Mouse (Mus musculus) ES-Bruce4 (cell line): ENCODE data around the gene Hykk. TPM values are rescaled to one million over a fixed set of nuclear protein-coding genes. Genes with fewer than 3 reads are reported as not detected.
"Not testable (repeated sequence)": the region's sequence is repeated elsewhere in the genome, so short reads cannot be mapped to it uniquely, and the experiment has no call there.

ENCODE experiments used
- H3K27ac ChIP-seq: 2 replicates; pipeline ENCODE4 v1.5.1; 2012; ENCODE audit warnings: low read length, inconsistent platforms; ENCODE audit not compliant: insufficient read depth
- H3K27me3 ChIP-seq: 2 replicates; pipeline ENCODE4 v1.6.1; 2012; ENCODE audit warnings: mild to moderate bottlenecking, low read length, inconsistent platforms; ENCODE audit not compliant: control insufficient read depth, poor library complexity, insufficient read depth, severe bottlenecking
- H3K36me3 ChIP-seq: 2 replicates; pipeline ENCODE4 v1.6.1; 2012; ENCODE audit warnings: inconsistent platforms, mild to moderate bottlenecking, low read length, moderate library complexity; ENCODE audit not compliant: control insufficient read depth, poor library complexity, insufficient read depth, severe bottlenecking
- H3K4me1 ChIP-seq: one replicate; pipeline ENCODE4 v1.8.1; 2011; ENCODE audit warnings: low read length; ENCODE audit not compliant: control insufficient read depth, insufficient read depth
- H3K4me3 ChIP-seq: 2 replicates; pipeline ENCODE4 v1.5.1; 2011; ENCODE audit warnings: low read depth, mild to moderate bottlenecking, low read length
- H3K9ac ChIP-seq: 2 replicates; pipeline ENCODE4 v1.6.1; 2012; ENCODE audit warnings: low read depth, mild to moderate bottlenecking, inconsistent platforms; ENCODE audit not compliant: poor library complexity, severe bottlenecking
- H3K9me3 ChIP-seq: replicated peaks from 2 replicates; pipeline ENCODE4 v1.6.1; 2012; ENCODE audit warnings: mild to moderate bottlenecking, low read length, inconsistent platforms; ENCODE audit not compliant: control insufficient read depth, poor library complexity, insufficient read depth, severe bottlenecking
- CTCF ChIP-seq: IDR thresholded peaks from one replicate; pipeline ENCODE4 v1.8.1; 2011; ENCODE audit warnings: low read depth, low read length
- EP300 ChIP-seq: IDR thresholded peaks from 2 replicates; pipeline ENCODE4 v1.6.1; 2011; ENCODE audit warnings: low read depth, low read length; ENCODE audit not compliant: insufficient read depth
- POLR2A ChIP-seq: IDR thresholded peaks from one replicate; pipeline ENCODE4 v1.8.1; 2011; ENCODE audit warnings: low read length; ENCODE audit not compliant: insufficient read depth
- polyA plus RNA-seq: library from polyadenylated mRNA; stranded (reverse); fragments of >200 nt; gene quantifications from 2 replicates; pipeline ENCODE4 v1.2.4, GENCODE M21; 2011; ENCODE audit warnings: low read depth; ENCODE audit not compliant: missing spikeins, insufficient read depth, insufficient read length

Hykk gene
- polyA plus RNA-seq, 1 experiment, result 5.2 TPM

DNA sequence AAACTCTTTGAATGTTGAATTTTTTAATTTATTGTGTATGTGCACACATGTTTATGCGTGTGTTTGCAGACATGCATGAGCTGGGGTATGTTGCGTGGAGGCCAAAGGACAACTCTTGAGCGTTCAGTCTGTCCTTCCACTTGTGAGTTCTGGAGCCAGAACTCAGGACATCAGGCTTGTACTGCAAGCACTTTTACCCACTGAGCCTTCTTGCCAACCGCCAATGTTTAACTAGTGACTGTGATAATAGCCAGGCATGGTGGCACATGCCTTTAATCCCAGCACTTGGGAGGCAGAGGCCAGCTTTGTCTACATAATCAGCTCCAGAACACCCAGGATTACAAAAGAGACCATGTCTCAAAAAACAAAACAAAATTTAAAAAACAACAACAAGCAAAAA is 25.0 kb downstream of the Hykk start:
- TF ChIP-seq POLR2A (no peak), CTCF (no peak), EP300 (no peak)
- no peaks in the 10 kb centered on the region for H3K27me3 ChIP-seq
- H3K27ac ChIP-seq, result no peak overlapping the region
- H3K4me3 ChIP-seq, result no peak overlapping the region
- H3K36me3 ChIP-seq, result no peaks in the 10 kb centered on the region
- H3K4me1 ChIP-seq, result no peaks in the 10 kb centered on the region
- no peak overlapping the region for H3K9ac ChIP-seq
- H3K9me3 ChIP-seq, result no peaks in the 10 kb centered on the region

DNA sequence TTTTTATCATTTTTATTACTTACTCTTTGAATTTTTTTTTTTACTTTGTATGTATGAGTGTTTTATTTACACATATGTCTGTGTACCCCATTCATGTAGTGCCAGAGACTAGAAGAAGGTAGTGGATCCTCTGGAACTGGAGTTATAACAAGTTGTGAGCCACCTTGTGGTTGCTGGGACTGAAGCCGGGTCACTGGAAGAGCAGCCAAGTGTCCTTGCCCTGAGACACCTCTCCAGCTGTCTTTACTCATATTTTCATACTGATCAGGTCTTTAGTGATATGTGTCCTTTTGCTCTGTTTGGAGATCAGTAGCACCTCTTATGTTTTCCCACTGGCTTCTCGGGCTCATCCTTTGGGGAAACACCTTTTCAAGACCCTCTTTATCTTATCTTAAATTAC is 27.4 kb downstream of the Hykk start:
- TF ChIP-seq EP300 (no peak), POLR2A (no peak)
- no peak overlapping the region for H3K27ac ChIP-seq
- no peak overlapping the region for H3K4me3 ChIP-seq
- H3K27me3 ChIP-seq, result no peaks in the 10 kb centered on the region
- no peak overlapping the region for H3K9ac ChIP-seq
- no peaks in the 10 kb centered on the region for H3K36me3 ChIP-seq
- H3K4me1 ChIP-seq, result no peaks in the 10 kb centered on the region
- no peaks in the 10 kb centered on the region for H3K9me3 ChIP-seq

DNA sequence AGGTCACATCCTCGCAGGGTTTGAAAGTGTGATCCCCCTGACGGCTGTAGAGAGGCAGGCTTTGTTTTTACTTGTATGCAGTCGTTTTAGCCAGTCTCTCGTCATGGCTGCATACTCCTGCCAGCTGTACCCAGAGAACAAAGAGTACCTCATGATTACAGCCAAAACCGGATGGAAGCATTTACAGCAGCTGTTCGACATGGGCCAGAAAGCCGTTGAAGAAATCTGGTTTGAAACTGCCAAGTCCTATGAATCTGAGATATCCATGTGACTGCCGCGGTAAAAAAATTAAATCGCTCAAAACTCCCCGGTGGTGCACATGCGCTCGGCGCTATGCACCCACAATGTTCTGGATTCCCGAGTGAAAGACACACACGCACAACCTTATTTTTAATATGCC is 29.2 kb downstream of the Hykk start:
- Histone ChIP-seq H3K27me3 (no peaks in the 10 kb centered on the region), H3K27ac (no peak overlapping the region), H3K4me3 (peak overlapping the region; percentile 43)

DNA sequence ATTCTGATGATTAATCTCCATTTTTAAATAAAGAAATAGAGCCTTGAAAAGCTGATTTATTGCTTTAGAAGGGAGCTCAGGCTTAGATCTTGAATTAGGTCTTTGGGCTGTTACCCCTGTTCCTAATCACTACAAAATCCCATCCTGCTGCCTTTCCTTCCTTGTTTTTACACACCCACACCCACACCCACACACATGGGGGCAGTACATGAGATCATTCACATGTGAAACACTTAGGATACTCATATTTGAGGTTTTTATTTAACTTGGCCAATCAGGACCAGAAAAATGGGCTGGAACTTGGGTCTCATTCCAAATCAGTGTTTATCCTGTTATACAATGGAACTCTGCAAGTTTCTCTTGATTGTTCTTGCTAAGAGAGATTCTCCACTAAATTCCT is 32.4 kb downstream of the Hykk start:
- Histone ChIP-seq H3K9me3 (no peaks in the 10 kb centered on the region), H3K27ac (no peak overlapping the region), H3K27me3 (no peaks in the 10 kb centered on the region), H3K36me3 (peaks cover 21% of the 10 kb centered on the region), H3K4me3 (no peak overlapping the region), H3K9ac (peak overlapping the region; percentile 93; the same call in 1 of the 2 replicates), H3K4me1 (no peaks in the 10 kb centered on the region)
- TF ChIP-seq EP300, result no peak
- no peak for TF ChIP-seq CTCF
- no peak for TF ChIP-seq POLR2A

More for the DNA sequence above, 29.2 kb downstream of the Hykk start:
- H3K36me3 ChIP-seq, result no peaks in the 10 kb centered on the region
- peak overlapping the region; percentile 77 for H3K9ac ChIP-seq
- no peaks in the 10 kb centered on the region for H3K4me1 ChIP-seq
- TF ChIP-seq EP300, result no peak
- TF ChIP-seq CTCF, result no peak
- TF ChIP-seq POLR2A, result no peak
- no peaks in the 10 kb centered on the region for H3K9me3 ChIP-seq

- Histone ChIP-seq H3K9ac (peak overlapping the region; percentile 93), H3K27ac (peak overlapping the region; percentile 35), H3K4me3 (peak overlapping the region; percentile 59), H3K36me3 (peaks cover 24% of the 10 kb centered on the region)
- not testable (repeated sequence) for H3K27me3 ChIP-seq, H3K4me1 ChIP-seq, H3K9me3 ChIP-seq
Observed at GRCm38 (mm10) chr9:54950162-54950561, 33.1 kb downstream of the Hykk start.

DNA sequence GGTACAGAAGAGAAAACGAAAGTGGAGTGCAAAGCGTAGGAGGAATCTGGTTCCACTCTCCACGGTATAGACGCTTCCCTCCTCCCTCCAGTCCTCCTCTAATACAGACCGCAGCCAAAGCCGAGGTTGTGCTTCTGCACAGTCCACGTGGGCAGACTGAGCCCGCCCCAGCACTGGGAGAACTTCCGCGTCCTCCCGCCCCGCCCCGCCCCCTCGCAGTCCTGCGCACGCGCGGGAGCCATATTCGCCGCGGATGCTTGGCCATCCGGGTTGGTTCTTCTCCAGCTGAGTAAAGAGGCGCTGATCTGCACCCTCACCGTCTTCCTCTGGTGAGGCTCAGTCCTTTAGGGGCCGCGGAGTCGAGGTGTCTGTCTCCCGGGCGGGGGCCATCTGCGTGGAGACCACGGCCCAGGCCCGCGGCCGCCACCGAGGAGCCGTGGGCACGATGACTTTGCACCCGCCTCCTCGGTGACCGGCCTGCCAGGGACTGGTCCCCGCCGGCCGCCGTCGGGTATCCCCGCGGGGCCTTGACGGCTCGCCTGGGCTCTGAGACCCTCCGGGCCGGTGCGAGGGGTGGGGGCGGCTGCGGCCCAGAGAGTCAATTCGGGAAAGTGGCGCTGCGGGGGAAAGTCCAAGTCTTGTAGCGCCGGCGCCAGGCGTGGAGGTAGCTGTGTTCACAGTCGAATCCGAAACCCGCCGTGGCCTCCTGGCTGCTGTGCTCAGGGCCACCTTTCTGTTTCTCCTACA is 33.7 kb downstream of the Hykk start, which contains the start of the genes Psma4 and AY074887:
Gene Psma4, plus strand, starts transcription at position 216 of the 747 bp plus-strand sequence.
Gene AY074887, minus strand, starts transcription at position 424 of the 747 bp plus-strand sequence.
- Histone ChIP-seq H3K4me3 (peak within 1 kb of the TSS; percentile 92), H3K9ac (peak within 1 kb of the TSS; percentile 93), H3K9me3 (no peaks in the 10 kb centered on the region), H3K36me3 (peaks cover 30% of the 10 kb centered on the region), H3K27ac (peak within 1 kb of the TSS; percentile 35), H3K27me3 (no peaks in the 10 kb centered on the region), H3K4me1 (no peaks in the 10 kb centered on the region)
- TF ChIP-seq EP300, result no peak
- peak; percentile 98 for TF ChIP-seq POLR2A
